Mouse (Mus musculus): Measurements from ENCODE around the gene Neurod2. TPM values are rescaled to one million over a fixed set of nuclear protein-coding genes. Genes with fewer than 3 reads are reported as not detected.

Neurod2 gene
- polyA plus RNA-seq, 1 experiment from 2014 or later = 110 TPM

DNA sequence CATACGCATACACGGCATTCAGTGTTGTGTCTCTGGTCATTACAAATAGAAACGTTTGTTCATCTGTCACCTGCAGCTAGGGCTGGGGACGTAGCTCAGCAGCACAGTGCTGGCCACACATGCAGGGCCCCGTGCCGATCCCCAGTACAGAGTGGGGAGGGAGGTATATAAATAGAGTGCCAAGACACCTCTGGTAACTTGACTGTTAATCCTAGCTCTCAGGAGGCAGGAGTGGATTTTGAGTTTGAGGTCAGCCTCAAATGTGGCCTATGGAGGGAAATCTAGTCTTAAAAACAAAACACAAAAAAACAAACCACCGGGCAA is 38.4 kb upstream of the Neurod2 start:
- no peaks in the 10 kb centered on the region for H3K9me3 ChIP-seq (ENCODE audit: control insufficient read depth, low read length)
- no peak overlapping the region for H3K4me3 ChIP-seq (replicated peaks; ENCODE audit: low read length)
- no peak for ATAC-seq
- 80% methylated on average over 7 of the region's 7 CpGs for WGBS
- H3K27me3 ChIP-seq (replicated peaks; ENCODE audit: control insufficient read depth, insufficient read depth, low read length) = no peaks in the 10 kb centered on the region
- H3K4me2 ChIP-seq (ENCODE audit: low read length) = no peak overlapping the region
- no peak overlapping the region for H3K9ac ChIP-seq (replicated peaks; ENCODE audit: low read depth, low read length)
- no peak overlapping the region; the same call in 1 of the 2 replicates for H3K27ac ChIP-seq (ENCODE audit: low read length)
- no peaks in the 10 kb centered on the region for H3K36me3 ChIP-seq (ENCODE audit: control insufficient read depth, insufficient read depth)
- H3K4me1 ChIP-seq (replicated peaks; ENCODE audit: control insufficient read depth, insufficient read depth, low read length) = peaks cover 30% of the 10 kb centered on the region

DNA sequence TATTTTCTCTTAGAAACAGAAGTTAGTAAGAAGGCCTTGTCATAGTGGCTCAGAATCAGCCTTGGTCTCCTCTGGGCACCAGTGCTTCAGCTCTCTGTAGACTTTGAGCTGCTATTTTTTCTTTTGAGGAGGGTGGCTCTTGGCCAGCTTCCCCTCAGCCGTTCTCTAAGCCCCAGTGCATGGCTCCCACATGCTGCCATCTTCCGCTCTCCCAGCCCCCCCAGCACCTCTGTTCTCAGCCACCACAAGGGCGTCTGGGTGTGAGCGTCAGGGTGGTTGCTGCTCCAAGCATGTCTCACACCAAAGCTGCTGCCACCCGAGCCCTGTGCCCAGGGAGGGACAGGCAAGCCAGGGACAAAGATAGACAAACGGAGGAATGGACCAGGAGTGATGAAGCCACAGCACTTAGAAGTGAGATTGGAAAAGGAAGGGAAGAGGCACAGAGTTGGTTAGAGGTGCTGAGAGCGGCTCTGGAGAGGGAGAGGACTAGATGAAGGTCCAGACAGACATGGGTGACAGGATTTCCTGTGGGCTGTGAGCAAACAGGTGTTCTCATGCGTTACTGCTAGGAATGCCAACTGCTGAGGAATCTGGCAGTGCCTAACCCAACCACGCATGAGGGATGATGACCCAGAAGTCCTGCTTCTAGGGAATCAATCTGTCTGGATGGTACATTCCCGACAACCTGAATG is 37.9 kb upstream of the Neurod2 start:
- WGBS = 64% methylated on average over 10 of the region's 10 CpGs
- no peak overlapping the region for H3K4me3 ChIP-seq (replicated peaks; ENCODE audit: low read length)
- H3K9me3 ChIP-seq (ENCODE audit: control insufficient read depth, low read length) = no peaks in the 10 kb centered on the region
- H3K4me2 ChIP-seq (ENCODE audit: low read length) = no peak overlapping the region
- peak overlapping the region; percentile 42 for H3K27ac ChIP-seq (ENCODE audit: low read length)
- H3K27me3 ChIP-seq (replicated peaks; ENCODE audit: control insufficient read depth, insufficient read depth, low read length) = no peaks in the 10 kb centered on the region
- no peak overlapping the region; the same call in 1 of the 2 replicates for H3K9ac ChIP-seq (replicated peaks; ENCODE audit: low read depth, low read length)
- H3K36me3 ChIP-seq (ENCODE audit: control insufficient read depth, insufficient read depth) = no peaks in the 10 kb centered on the region
- peaks cover 29% of the 10 kb centered on the region for H3K4me1 ChIP-seq (replicated peaks; ENCODE audit: control insufficient read depth, insufficient read depth, low read length)
- no peak for ATAC-seq

DNA sequence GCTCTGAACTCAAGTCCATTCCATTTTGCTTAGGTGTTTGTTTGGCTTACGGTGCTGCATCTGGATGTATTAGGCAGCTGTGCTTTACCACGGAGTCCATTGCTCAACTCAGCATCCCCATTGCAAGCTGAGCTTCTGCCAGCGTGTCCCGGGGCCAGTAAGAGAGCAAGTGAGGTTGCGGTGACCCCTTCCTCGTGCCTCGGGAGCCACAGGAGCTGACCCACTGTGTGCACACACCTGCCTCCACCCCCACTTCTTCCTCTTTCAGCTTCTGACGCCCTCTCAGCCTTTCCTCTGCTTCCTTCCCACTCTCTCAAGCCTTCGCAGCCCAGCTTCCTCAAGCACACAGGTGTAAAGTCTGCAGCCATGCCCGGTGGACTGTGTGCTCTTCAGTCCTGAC is 36.8 kb upstream of the Neurod2 start:
- WGBS = 78% methylated on average over 10 of the region's 10 CpGs
- Histone ChIP-seq H3K4me2 (ENCODE audit: low read length) (no peak overlapping the region), H3K9ac (replicated peaks; ENCODE audit: low read depth, low read length) (no peak overlapping the region), H3K27me3 (replicated peaks; ENCODE audit: control insufficient read depth, insufficient read depth, low read length) (no peaks in the 10 kb centered on the region), H3K36me3 (ENCODE audit: control insufficient read depth, insufficient read depth) (no peaks in the 10 kb centered on the region), H3K27ac (ENCODE audit: low read length) (no peak overlapping the region), H3K9me3 (ENCODE audit: control insufficient read depth, low read length) (no peaks in the 10 kb centered on the region), H3K4me3 (replicated peaks; ENCODE audit: low read length) (no peak overlapping the region), H3K4me1 (replicated peaks; ENCODE audit: control insufficient read depth, insufficient read depth, low read length) (peaks cover 25% of the 10 kb centered on the region)
- no peak for ATAC-seq

DNA sequence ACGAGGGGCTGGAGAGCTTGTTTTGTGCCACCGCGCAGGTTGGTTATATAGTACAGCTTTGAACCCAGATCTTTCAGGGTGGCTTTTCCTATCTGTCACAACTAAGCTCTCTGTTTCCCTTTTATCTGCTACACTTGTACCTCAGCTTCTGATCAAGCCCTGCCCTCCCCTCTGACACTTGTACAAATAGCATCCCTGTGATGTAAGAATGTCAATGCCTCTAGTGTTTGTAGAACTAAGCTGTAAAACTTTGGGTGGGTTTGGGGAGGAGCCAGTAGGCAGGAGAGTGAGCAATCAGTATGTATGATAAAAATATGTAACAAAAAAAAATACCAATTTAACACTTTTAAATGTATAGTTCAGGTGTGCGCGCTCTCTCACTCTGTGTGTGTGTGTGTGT is 35.0 kb upstream of the Neurod2 start:
- Histone ChIP-seq H3K36me3 (ENCODE audit: control insufficient read depth, insufficient read depth) (no peaks in the 10 kb centered on the region), H3K27ac (ENCODE audit: low read length) (no peak overlapping the region), H3K4me3 (replicated peaks; ENCODE audit: low read length) (no peak overlapping the region), H3K4me2 (ENCODE audit: low read length) (no peak overlapping the region), H3K4me1 (replicated peaks; ENCODE audit: control insufficient read depth, insufficient read depth, low read length) (peaks cover 32% of the 10 kb centered on the region), H3K9me3 (ENCODE audit: control insufficient read depth, low read length) (no peaks in the 10 kb centered on the region), H3K9ac (replicated peaks; ENCODE audit: low read depth, low read length) (no peak overlapping the region), H3K27me3 (replicated peaks; ENCODE audit: control insufficient read depth, insufficient read depth, low read length) (no peaks in the 10 kb centered on the region)
- 92% methylated on average over 5 of the region's 5 CpGs for WGBS
- ATAC-seq = no peak

- no peaks in the 10 kb centered on the region for H3K9me3 ChIP-seq (ENCODE audit: control insufficient read depth, low read length)
- no peak overlapping the region for H3K4me3 ChIP-seq (replicated peaks; ENCODE audit: low read length)
- ATAC-seq = no peak
- no peaks in the 10 kb centered on the region for H3K36me3 ChIP-seq (ENCODE audit: control insufficient read depth, insufficient read depth)
- H3K9ac ChIP-seq (replicated peaks; ENCODE audit: low read depth, low read length) = no peak overlapping the region
- peaks cover 37% of the 10 kb centered on the region for H3K4me1 ChIP-seq (replicated peaks; ENCODE audit: control insufficient read depth, insufficient read depth, low read length)
- H3K4me2 ChIP-seq (ENCODE audit: low read length) = no peak overlapping the region
- H3K27me3 ChIP-seq (replicated peaks; ENCODE audit: control insufficient read depth, insufficient read depth, low read length) = no peaks in the 10 kb centered on the region
- H3K27ac ChIP-seq (ENCODE audit: low read length) = no peak overlapping the region
- 87% methylated on average over 5 of the region's 5 CpGs for WGBS
Measured at GRCm38 (mm10) chr11:98363817-98364216, 34.4 kb upstream of the Neurod2 start.

- Histone ChIP-seq H3K4me1 (replicated peaks; ENCODE audit: control insufficient read depth, insufficient read depth, low read length) (peaks cover 38% of the 10 kb centered on the region), H3K9me3 (ENCODE audit: control insufficient read depth, low read length) (no peaks in the 10 kb centered on the region), H3K27me3 (replicated peaks; ENCODE audit: control insufficient read depth, insufficient read depth, low read length) (no peaks in the 10 kb centered on the region), H3K36me3 (ENCODE audit: control insufficient read depth, insufficient read depth) (no peaks in the 10 kb centered on the region), H3K27ac (ENCODE audit: low read length) (peak overlapping the region; percentile 20), H3K4me3 (replicated peaks; ENCODE audit: low read length) (no peak overlapping the region), H3K4me2 (ENCODE audit: low read length) (no peak overlapping the region), H3K9ac (replicated peaks; ENCODE audit: low read depth, low read length) (no peak overlapping the region)
- ATAC-seq = no peak
- 43% methylated on average over 9 of the region's 9 CpGs for WGBS
Measured at GRCm38 (mm10) chr11:98360866-98361521, 31.5 kb upstream of the Neurod2 start.

- H3K9ac ChIP-seq (replicated peaks; ENCODE audit: low read depth, low read length) = peak within 1 kb of the TSS; percentile 78
- no peaks in the 10 kb centered on the region for H3K36me3 ChIP-seq (ENCODE audit: control insufficient read depth, insufficient read depth)
- peak within 1 kb of the TSS; percentile 86 for H3K4me3 ChIP-seq (replicated peaks; ENCODE audit: low read length)
- H3K4me1 ChIP-seq (replicated peaks; ENCODE audit: control insufficient read depth, insufficient read depth, low read length) = peaks cover 42% of the 10 kb centered on the region
- H3K4me2 ChIP-seq (ENCODE audit: low read length) = peak within 1 kb of the TSS; percentile 87
- no peaks in the 10 kb centered on the region for H3K9me3 ChIP-seq (ENCODE audit: control insufficient read depth, low read length)
- peak; percentile 88 for ATAC-seq
- WGBS = 1% methylated on average over 60 of the region's 60 CpGs
- no peaks in the 10 kb centered on the region; the same call in 1 of the 2 replicates for H3K27me3 ChIP-seq (replicated peaks; ENCODE audit: control insufficient read depth, insufficient read depth, low read length)
- H3K27ac ChIP-seq (ENCODE audit: low read length) = peak within 1 kb of the TSS; percentile 87
Measured at GRCm38 (mm10) chr11:98358161-98359083, 29.0 kb upstream of the Neurod2 start, which contains the start of gene Stard3. Gene Stard3, plus strand, starts transcription at chr11:98358368.

DNA sequence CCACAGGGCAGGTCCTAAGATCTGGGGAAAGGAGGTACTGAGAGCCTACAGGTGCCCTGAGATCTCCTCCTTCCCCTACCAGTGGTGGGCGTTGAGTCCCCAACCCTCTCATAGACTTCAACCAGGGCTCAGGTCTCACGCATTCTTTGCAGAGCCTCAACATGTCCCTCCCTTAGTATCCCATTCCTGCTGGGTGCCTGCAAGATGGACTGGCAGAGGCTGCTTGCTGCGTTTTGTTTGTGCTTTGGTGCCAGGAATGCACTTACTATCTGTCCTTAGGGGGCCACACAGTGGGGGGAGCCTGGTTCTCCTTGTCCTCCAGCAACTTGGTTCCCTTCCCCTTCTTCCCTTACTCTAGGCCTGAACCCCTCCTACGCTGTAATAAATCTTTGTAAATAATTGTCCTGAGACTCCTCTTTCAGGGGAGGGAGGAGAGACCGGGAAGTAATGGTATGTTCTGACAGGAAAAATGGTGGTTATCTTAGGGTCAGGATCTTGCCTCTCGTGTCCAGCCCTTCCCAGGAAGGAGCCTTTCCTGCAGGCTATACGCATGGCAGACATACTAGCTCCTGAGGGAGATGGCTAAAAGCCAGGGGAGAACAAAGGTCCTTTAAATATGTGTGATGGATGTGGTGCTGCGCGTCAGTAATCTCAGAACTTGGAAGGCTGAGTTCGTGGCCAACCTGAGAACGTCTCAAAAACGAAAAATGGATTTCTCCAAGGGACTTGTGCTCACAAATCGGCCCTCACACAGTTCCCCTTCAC is 28.1 kb upstream of the Neurod2 start:
- peak overlapping the region; percentile 74 for H3K4me2 ChIP-seq (ENCODE audit: low read length)
- H3K9ac ChIP-seq (replicated peaks; ENCODE audit: low read depth, low read length) = peak overlapping the region; percentile 50
- no peaks in the 10 kb centered on the region for H3K36me3 ChIP-seq (ENCODE audit: control insufficient read depth, insufficient read depth)
- peak overlapping the region; percentile 86 for H3K4me3 ChIP-seq (replicated peaks; ENCODE audit: low read length)
- H3K4me1 ChIP-seq (replicated peaks; ENCODE audit: control insufficient read depth, insufficient read depth, low read length) = peaks cover 42% of the 10 kb centered on the region
- 7% methylated on average over 13 of the region's 13 CpGs for WGBS
- no peaks in the 10 kb centered on the region; the same call in 1 of the 2 replicates for H3K27me3 ChIP-seq (replicated peaks; ENCODE audit: control insufficient read depth, insufficient read depth, low read length)
- no peaks in the 10 kb centered on the region for H3K9me3 ChIP-seq (ENCODE audit: control insufficient read depth, low read length)
- ATAC-seq = peak; percentile 6; the same call in 1 of the 2 replicates
- peak overlapping the region; percentile 39 for H3K27ac ChIP-seq (ENCODE audit: low read length)

All from forebrain, embryonic 16.5 days (tissue).